In genomic region chr15:25788565-25788964, GRCm38 (mm10) we compare ENCODE assay signal across 23 mouse cellular contexts. TPM values are rescaled to one million over a fixed set of nuclear protein-coding genes. Genes with fewer than 3 reads are reported as not detected.
DNase-seq lines count a peak whose midpoint lies in the region; ATAC-seq and TF ChIP-seq lines count a peak whose summit lies in the region.
"Had no signal": no experiment of that assay in that cellular context is flagged by ENCODE, and none has a peak within 500 bp of the region (broad histone marks: within the 10 kb centered on the region; RNA-seq: fewer than 3 reads in every experiment).

No protein-coding gene starts in this region.

- CTCF ChIA-PET in Patski (lab: Charles Lee) = interaction anchor here (2.1 kb wide), 1 partner anchor 8 kb away, joined by 6 read pairs; no protein-coding TSS in a partner anchor

- WGBS in hindbrain, embryonic 13.5 days = 87% methylated on average over 7 of the region's 7 CpGs
- 94% methylated on average over 7 of the region's 7 CpGs for WGBS in hindbrain, embryonic 11.5 days

- POLR2A ChIA-PET in Patski (lab: Charles Lee) = interaction anchor here (0.9 kb wide), 1 partner anchor 27 kb away, joined by 3 read pairs; no protein-coding TSS in a partner anchor

- no peak overlapping the region for H3K4me2 ChIP-seq in hindbrain, embryonic 13.5 days
- no peak overlapping the region for H3K4me2 ChIP-seq in hindbrain, embryonic 11.5 days (replicated peaks; ENCODE audit: low read depth, low read length)
- H3K4me2 ChIP-seq: liver, embryonic 13.5 days had no signal

- ATAC-seq in hindbrain, embryonic 13.5 days (ENCODE audit: low FRiP score) = no peak
- no peak for ATAC-seq in hindbrain, embryonic 11.5 days (ENCODE audit: low FRiP score)
- peak; percentile 6 for ATAC-seq in Patski
- ATAC-seq: forebrain, postnatal 0 days; inflammation-experienced regulatory T-cells, adult 6 months had no signal

- in situ Hi-C loops in Patski (cut with MboI; ENCODE audit: low pct_unique_long_range_greater_than_20kb) = no loop called here

- peak overlapping the region; percentile 19; the same call in 1 of the 2 replicates for H3K27ac ChIP-seq in hindbrain, embryonic 13.5 days
- H3K27ac ChIP-seq in hindbrain, embryonic 11.5 days (ENCODE audit: low read depth, low read length) = no peak overlapping the region
- H3K27ac ChIP-seq: heart, adult 2 months; kidney, postnatal 0 days; liver, embryonic 13.5 days had no signal

- peaks cover 24% of the 10 kb centered on the region for H3K36me3 ChIP-seq in hindbrain, embryonic 13.5 days
- H3K36me3 ChIP-seq in hindbrain, embryonic 11.5 days (ENCODE audit: control insufficient read depth, insufficient read depth, low read length) = peaks cover 7% of the 10 kb centered on the region; the same call in 1 of the 2 replicates
- peaks cover 98% of the 10 kb centered on the region for H3K36me3 ChIP-seq in E14TG2a.4 (ENCODE audit: insufficient read depth, low read length)

- peaks cover 18% of the 10 kb centered on the region for H3K4me1 ChIP-seq in hindbrain, embryonic 13.5 days (replicated peaks)
- no peaks in the 10 kb centered on the region for H3K4me1 ChIP-seq in hindbrain, embryonic 11.5 days (replicated peaks; ENCODE audit: control insufficient read depth, insufficient read depth, low read length)
- peaks cover 93% of the 10 kb centered on the region for H3K4me1 ChIP-seq in E14TG2a.4 (replicated peaks; ENCODE audit: low read depth, low read length)
- H3K4me1 ChIP-seq: liver, embryonic 13.5 days had no signal

- H3K4me3 ChIP-seq in hindbrain, embryonic 13.5 days = no peak overlapping the region
- H3K4me3 ChIP-seq in hindbrain, embryonic 11.5 days (ENCODE audit: low read depth, low read length) = no peak overlapping the region
- peak overlapping the region; percentile 17; the same call in 1 of the 2 replicates for H3K4me3 ChIP-seq in E14TG2a.4 (replicated peaks; ENCODE audit: low read length)
- H3K4me3 ChIP-seq: heart, adult 2 months; liver, embryonic 13.5 days had no signal

- TF ChIP-seq CTCF in E14TG2a.4 (conservative IDR thresholded peaks at IDR 0.05; ENCODE audit: low read length) (no peak), Patski (IDR thresholded peaks at IDR 0.05) (no peak)

- DNase-seq in hindbrain, embryonic 11.5 days (ENCODE audit: low spot score) = no peak
- DNase-seq in kidney, postnatal 36 days = peak; percentile 37 to 58
- DNase-seq in kidney, postnatal 14 days = no peak
- DNase-seq in Patski (ENCODE audit: low read depth, low spot score) = no peak
- DNase-seq in adrenal gland, adult 18-20 months (ENCODE audit: low spot score in 2 of 2) = no peak
- DNase-seq in cerebellum, postnatal 25 days = no peak
- DNase-seq: adrenal gland, postnatal 14 days; B cell, adult 2 months; cerebellum, postnatal 36 days; embryo, embryonic 11 days; forebrain, postnatal 0 days; gastrocnemius, postnatal 36 days; heart, adult 2 months; heart, postnatal 4 days; liver, embryonic 13.5 days; lung, adult 2 months; lung, postnatal 36 days; right cerebral cortex, postnatal 14 days had no signal

- no peaks in the 10 kb centered on the region for H3K27me3 ChIP-seq in hindbrain, embryonic 13.5 days
- H3K27me3 ChIP-seq in hindbrain, embryonic 11.5 days (ENCODE audit: control insufficient read depth, insufficient read depth, low read length) = no peaks in the 10 kb centered on the region
- H3K27me3 ChIP-seq in E14TG2a.4 (ENCODE audit: insufficient read depth, low read length) (no peaks in the 10 kb centered on the region), Patski (no peaks in the 10 kb centered on the region)
- H3K27me3 ChIP-seq: CH12.LX; liver, embryonic 13.5 days had no signal

- H3K9me3 ChIP-seq in hindbrain, embryonic 13.5 days = no peaks in the 10 kb centered on the region
- no peaks in the 10 kb centered on the region for H3K9me3 ChIP-seq in hindbrain, embryonic 11.5 days (ENCODE audit: control insufficient read depth, low read length)
- no peaks in the 10 kb centered on the region for H3K9me3 ChIP-seq in E14TG2a.4 (ENCODE audit: low read length)
- H3K9me3 ChIP-seq: liver, embryonic 13.5 days had no signal

- H3K9ac ChIP-seq in hindbrain, embryonic 13.5 days = no peak overlapping the region
- no peak overlapping the region for H3K9ac ChIP-seq in hindbrain, embryonic 11.5 days (ENCODE audit: low read depth, low read length)
- H3K9ac ChIP-seq: forebrain, postnatal 0 days; liver, embryonic 13.5 days had no signal

RNA-seq across cellular contexts. Expression of gene Retreg1, which starts 54.4 kb away (rescaled TPM):
- polyA plus RNA-seq in hindbrain, embryonic 13.5 days (2015; fragmentation: Nextera tagmentation; extraction: Ambion mirVana) = 7.7 and 9.7 TPM in 2 replicates
- 3.5 and 4.6 TPM in 2 replicates for polyA plus RNA-seq in hindbrain, embryonic 11.5 days (2014; fragmentation: Nextera tagmentation; extraction: Ambion mirVana)
- 110 TPM for polyA plus RNA-seq in Patski (2021)
- 10 to 100 TPM; 20.9 to 47.3 TPM for total RNA-seq in adrenal gland, adult 18-20 months (2021)

Comparison
In these comparisons a context has a peak if more than half of its experiments do, and no peak if none do; other contexts are left out.
1. DNase-seq: peak in kidney, postnatal 36 days (2 of 2); none in hindbrain, embryonic 11.5 days (single experiment), kidney, postnatal 14 days (single experiment), Patski (single experiment), adrenal gland, adult 18-20 months (0 of 2) and cerebellum, postnatal 25 days (0 of 2).
2. RNA of gene Retreg1, which starts 54.4 kb away (polyA plus RNA-seq): 110 TPM in Patski (single experiment); 7.7 to 9.7 TPM in hindbrain, embryonic 13.5 days and 3.5 to 4.6 TPM in hindbrain, embryonic 11.5 days; every median in the first group is over 10 times any median in the second.